Mouse (Mus musculus) MEL (cell line): ENCODE measurements around the gene Map3k4. TPM values are rescaled to one million over a fixed set of nuclear protein-coding genes. Genes with fewer than 3 reads are reported as not detected.

Experiments
- DNase-seq: peaks from one replicate; pipeline ENCODE4 v3.0.0; 2011; ENCODE audit warnings: low read depth, low spot score
- H3K27ac ChIP-seq: 2 replicates; pipeline ENCODE4 v1.5.1; 2012; ENCODE audit warnings: low read depth, mild to moderate bottlenecking, control low read depth, low read length, moderate library complexity; ENCODE audit not compliant: control insufficient read depth
- H3K27me3 ChIP-seq, 2 experiments: fragments of 150-350 bp in 1 of 2; sonication (generic) in 1 of 2; 2 replicates each; pipeline ENCODE4 v1.6.1; 2012; ENCODE audit warnings: low read length in 2 of 2, mild to moderate bottlenecking in 2 of 2, improper control_type of control experiment in 1 of 2, moderate library complexity in 1 of 2; ENCODE audit not compliant: insufficient read depth in 2 of 2, control insufficient read depth in 1 of 2
- H3K36me3 ChIP-seq, 2 experiments: 2 replicates each; pipeline ENCODE4 v1.6.1; 2012 to 2014; ENCODE audit warnings: low read length in 2 of 2, improper control_type of control experiment in 1 of 2, inconsistent platforms in 1 of 2, mild to moderate bottlenecking in 1 of 2; ENCODE audit not compliant: insufficient read depth in 2 of 2, control insufficient read depth in 1 of 2
- H3K4me1 ChIP-seq, 2 experiments: fragments of 150-350 bp in 1 of 2; sonication (generic) in 1 of 2; 2 replicates each; pipeline ENCODE4 v1.6.1; 2012; ENCODE audit warnings: low read length in 2 of 2, improper control_type of control experiment in 1 of 2, mild to moderate bottlenecking in 1 of 2; ENCODE audit not compliant: insufficient read depth in 2 of 2, control insufficient read depth in 1 of 2
- H3K4me3 ChIP-seq, 2 experiments: fragments of 150-350 bp in 1 of 2; sonication (generic) in 1 of 2; 2 replicates each; pipeline ENCODE4 v1.5.1; 2012; ENCODE audit warnings: low read depth in 2 of 2, low read length in 2 of 2, mild to moderate bottlenecking in 2 of 2, moderate library complexity in 2 of 2, control low read depth in 1 of 2, improper control_type of control experiment in 1 of 2; ENCODE audit not compliant: control insufficient read depth in 1 of 2, insufficient read depth in 1 of 2
- H3K79me2 ChIP-seq: 2 replicates; pipeline ENCODE4 v1.6.1; 2012; ENCODE audit warnings: mild to moderate bottlenecking, low read length, moderate library complexity; ENCODE audit not compliant: control insufficient read depth, poor library complexity, insufficient read depth
- H3K9ac ChIP-seq: 2 replicates; pipeline ENCODE4 v1.6.1; 2012; ENCODE audit warnings: low read depth, mild to moderate bottlenecking, control low read depth, low read length, moderate library complexity; ENCODE audit not compliant: control insufficient read depth, poor library complexity, severe bottlenecking
- H3K9me3 ChIP-seq: fragments of 150-350 bp; sonication (generic); replicated peaks from 2 replicates; pipeline ENCODE4 v1.6.1; 2012; ENCODE audit warnings: mild to moderate bottlenecking, low read length, improper control_type of control experiment, moderate library complexity; ENCODE audit not compliant: insufficient read depth
- BHLHE40 ChIP-seq: IDR thresholded peaks from 2 replicates; pipeline ENCODE4 v1.6.1; 2012; ENCODE audit warnings: low read depth, mild to moderate bottlenecking, inconsistent platforms, low read length, improper control_type of control experiment, borderline replicate concordance
- CHD1 ChIP-seq: IDR thresholded peaks from 2 replicates; pipeline ENCODE4 v1.6.1; 2012; ENCODE audit warnings: low read depth, mild to moderate bottlenecking, inconsistent platforms, low read length, improper control_type of control experiment
- E2F4 ChIP-seq: IDR thresholded peaks from 2 replicates; pipeline ENCODE4 v1.6.1; 2011; ENCODE audit warnings: low read depth, low read length, improper control_type of control experiment, borderline replicate concordance
- EP300 ChIP-seq, 2 experiments: IDR thresholded peaks; 2 replicates each; pipeline ENCODE4 v1.6.1; 2011; ENCODE audit warnings: improper control_type of control experiment in 2 of 2, low read length in 2 of 2, low read depth in 1 of 2, mild to moderate bottlenecking in 1 of 2
- GABPA ChIP-seq: IDR thresholded peaks from 2 replicates; pipeline ENCODE4 v1.6.1; 2012; ENCODE audit warnings: low read depth, mild to moderate bottlenecking, inconsistent platforms, low read length, improper control_type of control experiment, moderate library complexity
- JUND ChIP-seq: IDR thresholded peaks from 2 replicates; pipeline ENCODE4 v1.6.1; 2011; ENCODE audit warnings: low read depth, mild to moderate bottlenecking, improper control_type of control experiment, low read length
- MAX ChIP-seq: IDR thresholded peaks from 2 replicates; pipeline ENCODE4 v1.6.1; 2011; ENCODE audit warnings: low read length, improper control_type of control experiment
- MXI1 ChIP-seq: IDR thresholded peaks from 2 replicates; pipeline ENCODE4 v1.6.1; 2011; ENCODE audit warnings: mild to moderate bottlenecking, low read depth, low read length, improper control_type of control experiment
- MYB ChIP-seq: IDR thresholded peaks from 2 replicates; pipeline ENCODE4 v1.6.1; 2011; ENCODE audit warnings: mild to moderate bottlenecking, low read depth, low read length, improper control_type of control experiment
- NELFE ChIP-seq: IDR thresholded peaks from 2 replicates; pipeline ENCODE4 v1.6.1; 2011; ENCODE audit warnings: low read depth, low read length, improper control_type of control experiment
- POLR2A ChIP-seq, 2 experiments: IDR thresholded peaks; 2 replicates each; pipeline ENCODE4 v1.6.1; 2011 to 2012; ENCODE audit warnings: low read length in 2 of 2, mild to moderate bottlenecking in 2 of 2, control low read depth in 1 of 2, improper control_type of control experiment in 1 of 2, low read depth in 1 of 2, moderate library complexity in 1 of 2; ENCODE audit not compliant: control insufficient read depth in 1 of 2, insufficient read depth in 1 of 2, poor library complexity in 1 of 2
- POLR2AphosphoS2 ChIP-seq: IDR thresholded peaks from 2 replicates; pipeline ENCODE4 v1.6.1; 2011; ENCODE audit warnings: low read length, improper control_type of control experiment
- TAL1 ChIP-seq: IDR thresholded peaks from 2 replicates; pipeline ENCODE4 v1.6.1; 2012; ENCODE audit warnings: mild to moderate bottlenecking, inconsistent platforms, low read length, moderate library complexity, mixed read lengths
- TBP ChIP-seq: IDR thresholded peaks from 2 replicates; pipeline ENCODE4 v1.8.0; 2011; ENCODE audit warnings: low read depth, low read length, improper control_type of control experiment
- USF2 ChIP-seq, 2 experiments: IDR thresholded peaks; 2 replicates each; pipeline ENCODE4 v1.6.1; 2011 to 2012; ENCODE audit warnings: improper control_type of control experiment in 2 of 2, low read length in 2 of 2, borderline replicate concordance in 1 of 2, inconsistent platforms in 1 of 2, low read depth in 1 of 2, mild to moderate bottlenecking in 1 of 2; ENCODE audit not compliant: insufficient read depth in 1 of 2
- polyA plus RNA-seq, 2 experiments: library from polyadenylated mRNA; stranded (reverse) in 1 of 2; unstranded in 1 of 2; fragments of >175 nt in 1 of 2; fragments of >200 nt in 1 of 2; gene quantifications; 2 replicates each; pipeline versions ENCODE4 v1.2.1 to v1.2.4; 2012; ENCODE audit warnings: low replicate concordance in 2 of 2, low read depth in 1 of 2; ENCODE audit not compliant: insufficient read length in 2 of 2, insufficient read depth in 1 of 2, missing spikeins in 1 of 2
- total RNA-seq: library from RNA; depleted of rRNA; stranded (reverse); fragments of 300-350 nt; gene quantifications from 2 replicates; pipeline ENCODE4 v1.2.3, GENCODE M21; 2012

The Map3k4 gene
- total and polyA plus RNA-seq, 3 experiments, result 18.0 to 20.4 TPM; not detected in 1

- Histone ChIP-seq H3K27ac (peak overlapping the region; percentile 92), H3K9ac (peak overlapping the region; percentile 12; the same call in 1 of the 2 replicates), H3K9me3 (no peaks in the 10 kb centered on the region), H3K27me3 (no peaks in the 10 kb centered on the region), H3K4me3 (no peak overlapping the region), H3K4me1 (peaks cover 12 to 42% of the 10 kb centered on the region in 2 experiments), H3K36me3 (peaks cover 0 to 28% of the 10 kb centered on the region in 2 experiments; a peak in 2 of 4 replicates), H3K79me2 (no peaks in the 10 kb centered on the region)
- DNase-seq, result peak; percentile 33
- TF ChIP-seq MXI1 (no peak), EP300 (IDR thresholded peaks at IDR 0.05; ENCODE audit: low read depth in 1 of 2, low read length in 2 of 2) (peak in 1 of 2 experiments; percentile 23; a peak in 1 of 4 replicates)
These were observed 111.5 kb downstream of the Map3k4 start for GRCm38 (mm10) chr17:12207022-12207548.

GRCm38 (mm10) chr17:12206248-12206647 is 112.3 kb downstream of the Map3k4 start:
- Histone ChIP-seq H3K9me3 (no peaks in the 10 kb centered on the region), H3K9ac (peak overlapping the region; percentile 52), H3K4me1 (peaks cover 12 to 42% of the 10 kb centered on the region in 2 experiments), H3K36me3 (peaks cover 0 to 28% of the 10 kb centered on the region in 2 experiments; a peak in 2 of 4 replicates), H3K4me3 (peak overlapping the region; percentile 2 to 17; a peak in 2 of 4 replicates), H3K79me2 (no peaks in the 10 kb centered on the region), H3K27me3 (no peaks in the 10 kb centered on the region), H3K27ac (peak overlapping the region; percentile 92)
- DNase-seq, result peak; percentile 42
- no peak for TF ChIP-seq E2F4
- TF ChIP-seq CHD1, result no peak
- TF ChIP-seq POLR2AphosphoS2, result no peak
- TF ChIP-seq MAX, result no peak
- TF ChIP-seq TBP, result no peak
- TF ChIP-seq EP300 (IDR thresholded peaks at IDR 0.05; ENCODE audit: low read depth in 1 of 2, low read length in 2 of 2), result no peak
- no peak; the same call in 1 of the 2 replicates for TF ChIP-seq TAL1
- no peak for TF ChIP-seq JUND
- no peak for TF ChIP-seq USF2 (IDR thresholded peaks at IDR 0.05; ENCODE audit: borderline replicate concordance in 1 of 2, insufficient read depth in 1 of 2, low read depth in 1 of 2, low read length in 2 of 2)
- TF ChIP-seq MYB, result no peak
- no peak for TF ChIP-seq NELFE

- no peak for DNase-seq
- Histone ChIP-seq H3K9me3 (no peaks in the 10 kb centered on the region), H3K27ac (peak overlapping the region; percentile 92), H3K4me1 (peaks cover 12 to 42% of the 10 kb centered on the region in 2 experiments), H3K36me3 (peaks cover 0 to 28% of the 10 kb centered on the region in 2 experiments; a peak in 2 of 4 replicates), H3K9ac (peak overlapping the region; percentile 52), H3K4me3 (peak overlapping the region; percentile 2 to 17; a peak in 3 of 4 replicates), H3K27me3 (no peaks in the 10 kb centered on the region), H3K79me2 (no peaks in the 10 kb centered on the region)
- TF ChIP-seq GABPA (no peak), POLR2A (IDR thresholded peaks at IDR 0.05; ENCODE audit: control insufficient read depth in 1 of 2, insufficient read depth in 1 of 2, low read depth in 1 of 2, low read length in 2 of 2, poor library complexity in 1 of 2) (0 out of 4 replicates have a peak, but pooled peaks of 1 of the 2 experiments have one; percentile 22), BHLHE40 (no peak), TBP (peak; percentile 52)
These were observed 112.9 kb downstream of the Map3k4 start for GRCm38 (mm10) chr17:12205694-12206075.
